Mouse (Mus musculus): ENCODE data around the gene Prl4a1. TPM values are rescaled to one million over a fixed set of nuclear protein-coding genes. Genes with fewer than 3 reads are reported as not detected.
"Not testable (repeated sequence)": the region's sequence is repeated elsewhere in the genome, so short reads cannot be mapped to it uniquely, and the experiment has no call there.

Gene Prl4a1
- not detected in 2 replicates for polyA plus RNA-seq (2015; fragmentation: Nextera tagmentation; extraction: Ambion mirVana)

- no peak within 1 kb of the TSS for H3K9ac ChIP-seq
- no peaks in the 10 kb centered on the region for H3K27me3 ChIP-seq
- no peak within 1 kb of the TSS for H3K4me3 ChIP-seq
- no peaks in the 10 kb centered on the region for H3K36me3 ChIP-seq (ENCODE audit: poor library complexity, severe bottlenecking)
- H3K9me3 ChIP-seq (replicated peaks) = peaks cover 6% of the 10 kb centered on the region
- H3K4me2 ChIP-seq = no peak within 1 kb of the TSS
- 95% methylated on average over 3 of the region's 3 CpGs for WGBS
- H3K4me1 ChIP-seq = no peaks in the 10 kb centered on the region
- no peak within 1 kb of the TSS for H3K27ac ChIP-seq
- no peak for ATAC-seq
Measured at GRCm38 (mm10) chr13:28015912-28016311, at the start of gene Prl4a1. Gene Prl4a1, plus strand, starts transcription at chr13:28016212.

- WGBS = 87% methylated on average over 1 of the region's 1 CpGs
- Histone ChIP-seq H3K27ac (no peak overlapping the region), H3K27me3 (no peaks in the 10 kb centered on the region), H3K4me2 (no peak overlapping the region), H3K4me1 (no peaks in the 10 kb centered on the region), H3K4me3 (no peak overlapping the region), H3K9me3 (replicated peaks) (no peaks in the 10 kb centered on the region), H3K36me3 (ENCODE audit: poor library complexity, severe bottlenecking) (no peaks in the 10 kb centered on the region), H3K9ac (no peak overlapping the region)
- no peak for ATAC-seq
Measured at GRCm38 (mm10) chr13:27972931-27973330, 43.1 kb upstream of the Prl4a1 start.

GRCm38 (mm10) chr13:27974281-27974680 is 41.7 kb upstream of the Prl4a1 start:
- WGBS = 78% methylated on average over 2 of the region's 2 CpGs
- H3K4me2 ChIP-seq; H3K27ac ChIP-seq; H3K27me3 ChIP-seq; ATAC-seq; H3K36me3 ChIP-seq (ENCODE audit: poor library complexity, severe bottlenecking); H3K9ac ChIP-seq; H3K4me1 ChIP-seq; H3K4me3 ChIP-seq; H3K9me3 ChIP-seq (replicated peaks): not testable (repeated sequence)

GRCm38 (mm10) chr13:27977646-27978045 is 38.4 kb upstream of the Prl4a1 start:
- Histone ChIP-seq H3K27ac (no peak overlapping the region), H3K9me3 (replicated peaks) (no peaks in the 10 kb centered on the region), H3K4me3 (no peak overlapping the region), H3K27me3 (no peaks in the 10 kb centered on the region), H3K4me2 (no peak overlapping the region), H3K36me3 (ENCODE audit: poor library complexity, severe bottlenecking) (no peaks in the 10 kb centered on the region), H3K9ac (no peak overlapping the region), H3K4me1 (no peaks in the 10 kb centered on the region)
- no peak for ATAC-seq
- 83% methylated on average over 2 of the region's 2 CpGs for WGBS

- not testable (repeated sequence) for H3K36me3 ChIP-seq (ENCODE audit: poor library complexity, severe bottlenecking); H3K9ac ChIP-seq; H3K4me2 ChIP-seq; H3K4me1 ChIP-seq; H3K27me3 ChIP-seq; H3K4me3 ChIP-seq; H3K27ac ChIP-seq; H3K9me3 ChIP-seq (replicated peaks); ATAC-seq
- WGBS = 91% methylated on average over 3 of the region's 3 CpGs
Measured at GRCm38 (mm10) chr13:27996557-27996956, 19.5 kb upstream of the Prl4a1 start.

GRCm38 (mm10) chr13:28029330-28029729 is 13.3 kb downstream of the Prl4a1 start:
- no peak for ATAC-seq
- no peaks in the 10 kb centered on the region for H3K4me1 ChIP-seq
- H3K9ac ChIP-seq = no peak overlapping the region
- no peaks in the 10 kb centered on the region for H3K27me3 ChIP-seq
- H3K4me2 ChIP-seq = no peak overlapping the region
- no peak overlapping the region for H3K4me3 ChIP-seq
- H3K36me3 ChIP-seq (ENCODE audit: poor library complexity, severe bottlenecking) = no peaks in the 10 kb centered on the region
- H3K27ac ChIP-seq = no peak overlapping the region
- no peaks in the 10 kb centered on the region for H3K9me3 ChIP-seq (replicated peaks)

- ATAC-seq = no peak
- WGBS = 93% methylated on average over 3 of the region's 3 CpGs
- H3K9me3 ChIP-seq (replicated peaks) = no peaks in the 10 kb centered on the region
Measured at GRCm38 (mm10) chr13:28069315-28069714, 53.3 kb downstream of the Prl4a1 start.

More at GRCm38 (mm10) chr13:28069315-28069714, 53.3 kb downstream of the Prl4a1 start:
- Histone ChIP-seq H3K4me3 (no peak overlapping the region), H3K27me3 (no peaks in the 10 kb centered on the region), H3K9ac (no peak overlapping the region), H3K4me1 (no peaks in the 10 kb centered on the region), H3K36me3 (ENCODE audit: poor library complexity, severe bottlenecking) (no peaks in the 10 kb centered on the region), H3K4me2 (no peak overlapping the region), H3K27ac (no peak overlapping the region)

Other genes starting within 250 kb of the Prl4a1 start
- gene Prl7c1, start 235.4 kb upstream of the Prl4a1 start, polyA plus RNA-seq (2015; fragmentation: Nextera tagmentation; extraction: Ambion mirVana) = not detected in 2 replicates
- not detected in 2 replicates for gene Prl2a1, start 214.6 kb upstream of the Prl4a1 start, polyA plus RNA-seq (2015; fragmentation: Nextera tagmentation; extraction: Ambion mirVana)
- gene Prl2c1, start 166.9 kb upstream of the Prl4a1 start, polyA plus RNA-seq (2015; fragmentation: Nextera tagmentation; extraction: Ambion mirVana) = not detected in 2 replicates
- not detected in 2 replicates for gene Prl5a1, start 126.3 kb downstream of the Prl4a1 start, polyA plus RNA-seq (2015; fragmentation: Nextera tagmentation; extraction: Ambion mirVana)
- gene Gm11361, start 241.3 kb downstream of the Prl4a1 start, polyA plus RNA-seq (2015; fragmentation: Nextera tagmentation; extraction: Ambion mirVana) = 5.1 and 5.9 TPM in 2 replicates